Mouse (Mus musculus) forebrain, embryonic 14.5 days (tissue): Measurements from ENCODE around the gene Ferd3l. TPM values are rescaled to one million over a fixed set of nuclear protein-coding genes. Genes with fewer than 3 reads are reported as not detected.

ENCODE experiments used
- ATAC-seq: fragments of 200-750 bp; cut with Nextera tagmentation; 2 replicates; pipeline ENCODE4 v1.8.0; 2017; ENCODE audit warnings: mild to moderate bottlenecking, moderate library complexity
- DNase-seq: peaks from one replicate; pipeline ENCODE4 v3.0.0-alpha.2; 2015; ENCODE audit warnings: low spot score
- H3K27ac ChIP-seq: fragments of 300-500 bp; sonication (generic); 2 replicates; pipeline ENCODE4 v1.5.1; 2014; ENCODE audit warnings: low read depth, mild to moderate bottlenecking, control low read depth, low read length, moderate library complexity
- H3K27me3 ChIP-seq: fragments of 300-500 bp; sonication (generic); replicated peaks from 2 replicates; pipeline ENCODE4 v1.6.1; 2014; ENCODE audit warnings: low read length, control low read depth, mixed read lengths; ENCODE audit not compliant: control insufficient read depth, insufficient read depth
- H3K36me3 ChIP-seq: fragments of 300-500 bp; sonication (generic); 2 replicates; pipeline ENCODE4 v1.6.1; 2014; ENCODE audit warnings: low read length, control low read depth; ENCODE audit not compliant: control insufficient read depth, insufficient read depth
- H3K4me1 ChIP-seq: fragments of 300-500 bp; sonication (generic); 2 replicates; pipeline ENCODE4 v1.6.1; 2014; ENCODE audit warnings: antibody characterized with exemption, low read length, control low read depth; ENCODE audit not compliant: control insufficient read depth, insufficient read depth
- H3K4me2 ChIP-seq: fragments of 300-500 bp; sonication (generic); 2 replicates; pipeline ENCODE4 v1.6.1; 2014; ENCODE audit warnings: mild to moderate bottlenecking, control low read depth, low read length
- H3K4me3 ChIP-seq: fragments of 300-500 bp; sonication (generic); 2 replicates; pipeline ENCODE4 v1.5.1; 2014; ENCODE audit warnings: low read depth, low read length, control low read depth
- H3K9ac ChIP-seq: fragments of 300-500 bp; sonication (generic); 2 replicates; pipeline ENCODE4 v1.6.1; 2014; ENCODE audit warnings: mild to moderate bottlenecking, low read length, control low read depth, moderate library complexity
- H3K9me3 ChIP-seq: fragments of 300-500 bp; sonication (generic); replicated peaks from 2 replicates; pipeline ENCODE4 v1.6.1; 2016; ENCODE audit warnings: low read length, control low read depth, mixed read lengths; ENCODE audit not compliant: control insufficient read depth
- WGBS: fragments of 180-500 bp; shearing (Covaris S2); extraction: QIAGEN DNeasy Blood & Tissue Kit; methylation state at CpG from one replicate; pipeline ENCODE4 v1.1.7; 2014; 5-methylcytosine and 5-hydroxymethylcytosine counted together
- polyA plus RNA-seq: library from polyadenylated mRNA; unstranded; fragments of >200 nt; fragmentation: Nextera tagmentation; extraction: Ambion mirVana; gene quantifications from 2 replicates; pipeline ENCODE4 v1.2.1, GENCODE M21; 2014

Gene Ferd3l
- polyA plus RNA-seq, 1 experiment from 2014 or later = not detected

DNA sequence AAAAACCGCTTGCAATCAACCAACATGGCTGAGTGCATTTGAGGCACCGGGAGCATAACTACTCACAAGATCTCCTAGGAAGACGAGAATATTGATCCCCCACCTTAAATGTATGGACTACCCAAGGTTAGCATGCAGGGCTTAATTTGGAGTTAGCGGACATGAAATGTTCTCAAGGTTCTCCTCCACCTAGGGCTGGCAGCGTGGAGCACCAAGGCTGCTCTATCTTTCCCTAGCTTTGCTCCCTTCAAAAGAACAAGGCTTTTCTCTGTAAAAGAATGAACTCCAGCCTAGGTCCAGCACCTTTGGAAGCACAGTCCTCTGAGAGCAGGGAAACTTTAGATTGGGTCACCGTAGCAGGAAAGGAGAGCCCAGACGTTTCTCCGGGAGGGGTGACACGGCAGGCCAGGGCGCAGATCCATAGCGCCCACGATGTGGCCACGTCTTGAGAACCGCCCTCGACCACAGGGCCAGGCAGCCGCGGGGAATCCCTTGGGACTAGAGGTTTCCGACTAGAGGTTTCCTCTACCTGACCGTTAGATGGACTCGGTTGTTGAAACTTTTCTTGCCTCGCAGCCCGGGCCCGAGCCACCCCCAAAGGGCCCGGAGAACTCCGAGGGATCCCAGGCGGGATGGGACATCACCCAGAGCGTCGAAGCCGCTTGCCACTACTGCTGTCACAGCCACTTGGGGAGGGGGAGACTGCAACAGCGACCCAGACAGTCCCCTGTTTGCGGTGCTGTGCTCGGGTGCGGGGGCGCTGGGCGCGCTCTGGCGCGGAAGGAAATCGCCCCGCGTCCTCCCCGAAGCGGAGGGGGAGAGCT is 28.6 kb downstream of the Ferd3l start:
- H3K4me2 ChIP-seq = peak overlapping the region; percentile 76
- peak overlapping the region; percentile 46 for H3K4me3 ChIP-seq
- ATAC-seq (peak; percentile 29), DNase-seq (peak; percentile 16)
- H3K4me1 ChIP-seq = peaks cover 5% of the 10 kb centered on the region; the same call in 1 of the 2 replicates
- no peaks in the 10 kb centered on the region for H3K36me3 ChIP-seq
- H3K9me3 ChIP-seq = no peaks in the 10 kb centered on the region
- no peak overlapping the region for H3K9ac ChIP-seq
- 2% methylated on average over 38 of the region's 43 CpGs for WGBS
- peaks cover 82% of the 10 kb centered on the region for H3K27me3 ChIP-seq
- no peak overlapping the region for H3K27ac ChIP-seq

DNA sequence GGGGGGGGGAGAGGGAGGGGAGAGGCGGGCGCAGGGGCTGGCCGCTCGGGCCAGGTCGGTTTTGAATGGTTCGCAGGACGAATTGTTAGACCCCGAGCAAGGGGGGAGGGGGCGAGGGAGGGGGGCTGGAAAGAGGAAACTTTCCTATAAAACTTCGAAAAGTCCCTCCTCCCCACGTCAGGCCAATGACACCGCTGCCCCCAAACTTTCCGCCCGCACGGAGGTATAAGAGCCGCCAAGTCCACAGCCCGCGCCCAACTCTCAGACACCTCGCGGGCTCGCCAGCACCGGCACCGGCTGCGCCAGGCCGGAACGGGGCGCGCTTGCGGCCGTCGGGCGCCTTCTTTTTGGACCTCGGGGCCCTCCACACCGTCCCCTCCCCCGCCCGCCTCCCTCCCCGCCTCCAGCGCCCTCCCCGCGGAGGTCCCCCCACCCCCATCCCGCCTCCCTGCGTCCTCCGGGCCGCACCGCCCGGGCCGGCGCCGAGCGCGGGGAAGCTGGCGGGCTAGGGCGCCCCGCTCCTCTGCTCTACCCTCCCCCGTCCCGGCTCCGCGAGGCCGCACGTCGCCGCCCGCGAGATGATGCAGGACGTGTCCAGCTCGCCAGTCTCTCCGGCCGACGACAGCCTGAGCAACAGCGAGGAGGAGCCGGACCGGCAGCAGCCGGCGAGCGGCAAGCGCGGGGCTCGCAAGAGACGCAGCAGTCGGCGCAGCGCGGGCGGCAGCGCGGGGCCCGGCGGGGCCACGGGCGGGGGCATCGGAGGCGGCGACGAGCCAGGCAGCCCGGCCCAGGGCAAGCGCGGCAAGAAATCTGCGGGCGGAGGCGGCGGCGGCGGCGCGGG is 29.4 kb downstream of the Ferd3l start, which contains the start of gene Twist1:
Gene Twist1, plus strand, starts transcription at position 272 of the 841 bp plus-strand sequence.
- Histone ChIP-seq H3K36me3 (no peaks in the 10 kb centered on the region), H3K27ac (no peak within 1 kb of the TSS), H3K4me1 (peaks cover 5% of the 10 kb centered on the region; the same call in 1 of the 2 replicates), H3K4me2 (peak within 1 kb of the TSS; percentile 76), H3K27me3 (peaks cover 88% of the 10 kb centered on the region), H3K9me3 (no peaks in the 10 kb centered on the region), H3K9ac (peak within 1 kb of the TSS; percentile 55), H3K4me3 (peak within 1 kb of the TSS; percentile 46)
- peak; percentile 47 for DNase-seq
- ATAC-seq = peak; percentile 68
- under 1% methylated on average over 59 of the region's 105 CpGs for WGBS

GRCm38 (mm10) chr12:33958241-33959194 is 30.3 kb downstream of the Ferd3l start:
- H3K9ac ChIP-seq = peak overlapping the region; percentile 55
- ATAC-seq (peak; percentile 10), DNase-seq (peak; percentile 41)
- peak overlapping the region; percentile 76 for H3K4me2 ChIP-seq
- H3K9me3 ChIP-seq = no peaks in the 10 kb centered on the region
- no peak overlapping the region for H3K27ac ChIP-seq
- no peaks in the 10 kb centered on the region for H3K36me3 ChIP-seq
- H3K27me3 ChIP-seq = peaks cover 86% of the 10 kb centered on the region
- H3K4me1 ChIP-seq = peaks cover 5% of the 10 kb centered on the region; the same call in 1 of the 2 replicates
- peak overlapping the region; percentile 46 for H3K4me3 ChIP-seq
- under 1% methylated on average over 54 of the region's 56 CpGs for WGBS

DNA sequence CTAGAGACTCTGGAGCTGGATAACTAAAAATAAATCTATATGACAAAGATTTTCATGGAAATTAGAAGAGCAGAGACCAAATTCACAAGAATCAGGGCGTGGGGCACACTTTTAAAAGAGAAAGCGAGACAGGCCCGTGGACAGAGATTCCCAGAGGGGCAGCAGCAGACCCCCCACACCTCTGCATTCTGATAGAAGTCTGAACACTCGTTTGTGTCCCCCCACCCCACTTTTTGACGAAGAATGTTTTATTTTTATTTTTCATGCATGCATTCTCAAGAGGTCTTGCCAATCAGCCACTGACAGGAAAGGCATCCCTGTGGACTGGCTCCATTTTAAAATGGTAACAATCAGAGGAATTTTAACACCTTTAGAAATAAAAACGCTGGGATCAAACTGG is 31.0 kb downstream of the Ferd3l start:
- Histone ChIP-seq H3K27me3 (peaks cover 87% of the 10 kb centered on the region), H3K4me2 (no peak overlapping the region), H3K9me3 (no peaks in the 10 kb centered on the region), H3K4me1 (peaks cover 5% of the 10 kb centered on the region; the same call in 1 of the 2 replicates), H3K4me3 (0 out of 2 replicates have a peak overlapping the region, but pooled peaks have one; percentile 46), H3K27ac (no peak overlapping the region), H3K36me3 (no peaks in the 10 kb centered on the region), H3K9ac (no peak overlapping the region)
- ATAC-seq = no peak
- WGBS = 1% methylated on average over 6 of the region's 6 CpGs
- peak; percentile 7 for DNase-seq

DNA sequence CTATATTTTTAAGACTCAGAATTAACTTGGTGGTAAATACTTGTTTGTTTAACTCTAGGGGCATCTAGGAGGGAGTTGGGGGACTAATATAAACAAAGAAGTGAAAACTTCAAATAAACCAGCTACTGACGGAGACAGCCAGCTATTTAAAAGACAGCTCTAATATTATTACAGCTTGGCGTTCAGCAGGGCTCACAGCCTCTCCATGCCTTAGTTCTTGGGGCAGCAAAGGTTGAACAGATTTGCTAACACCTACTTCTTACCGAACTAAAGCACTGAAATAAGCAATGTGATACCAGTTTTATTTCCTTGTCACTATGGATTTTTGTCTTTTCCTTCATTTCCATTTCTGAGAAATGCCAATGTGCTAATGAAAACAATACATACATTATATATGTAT is 31.6 kb downstream of the Ferd3l start:
- peaks cover 87% of the 10 kb centered on the region for H3K27me3 ChIP-seq
- H3K27ac ChIP-seq = no peak overlapping the region
- H3K4me3 ChIP-seq = no peak overlapping the region
- no peaks in the 10 kb centered on the region for H3K36me3 ChIP-seq
- H3K9ac ChIP-seq = no peak overlapping the region
- no peaks in the 10 kb centered on the region for H3K9me3 ChIP-seq
- DNase-seq (peak; percentile 22), ATAC-seq (no peak)
- no peak overlapping the region for H3K4me2 ChIP-seq
- H3K4me1 ChIP-seq = peaks cover 5% of the 10 kb centered on the region; the same call in 1 of the 2 replicates
- WGBS = 3% methylated on average over 3 of the region's 3 CpGs

GRCm38 (mm10) chr12:33961013-33961412 is 32.8 kb downstream of the Ferd3l start:
- Histone ChIP-seq H3K4me2 (no peak overlapping the region), H3K9me3 (no peaks in the 10 kb centered on the region), H3K36me3 (no peaks in the 10 kb centered on the region), H3K27ac (no peak overlapping the region), H3K4me1 (peaks cover 5% of the 10 kb centered on the region; the same call in 1 of the 2 replicates), H3K9ac (no peak overlapping the region), H3K27me3 (peaks cover 87% of the 10 kb centered on the region), H3K4me3 (no peak overlapping the region)
- DNase-seq (no peak), ATAC-seq (no peak)
- 10% methylated on average over 5 of the region's 5 CpGs for WGBS

- Histone ChIP-seq H3K4me2 (no peak overlapping the region), H3K4me1 (peaks cover 5% of the 10 kb centered on the region; the same call in 1 of the 2 replicates), H3K27ac (no peak overlapping the region), H3K27me3 (peaks cover 88% of the 10 kb centered on the region), H3K36me3 (no peaks in the 10 kb centered on the region), H3K9me3 (no peaks in the 10 kb centered on the region), H3K4me3 (no peak overlapping the region), H3K9ac (no peak overlapping the region)
- WGBS = 3% methylated on average over 17 of the region's 17 CpGs
- ATAC-seq (no peak), DNase-seq (peak; percentile 20)
Measured at GRCm38 (mm10) chr12:33962118-33962772, 34.0 kb downstream of the Ferd3l start.

DNA sequence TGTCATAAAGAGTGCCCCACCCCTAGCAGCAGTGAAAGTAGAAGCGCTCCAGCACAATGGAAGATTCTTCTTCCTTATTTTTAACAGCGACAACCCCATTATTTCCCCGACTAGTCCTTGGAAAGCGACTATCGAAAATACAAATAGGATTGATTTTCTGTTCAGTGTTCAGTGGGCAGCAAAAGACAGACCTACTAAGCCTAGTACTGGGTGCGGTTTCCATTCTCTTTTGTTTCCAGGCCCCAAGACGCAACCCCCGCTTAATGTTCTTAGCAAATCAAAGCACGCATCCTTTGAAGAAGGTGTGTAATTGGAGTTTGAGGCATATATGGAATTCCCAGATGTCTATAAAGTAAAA is 34.5 kb downstream of the Ferd3l start:
- Histone ChIP-seq H3K27me3 (peaks cover 88% of the 10 kb centered on the region), H3K9me3 (no peaks in the 10 kb centered on the region), H3K27ac (no peak overlapping the region), H3K4me1 (peaks cover 5% of the 10 kb centered on the region; the same call in 1 of the 2 replicates), H3K4me3 (no peak overlapping the region), H3K4me2 (no peak overlapping the region), H3K36me3 (no peaks in the 10 kb centered on the region), H3K9ac (no peak overlapping the region)
- ATAC-seq (no peak), DNase-seq (peak; percentile 7)
- 2% methylated on average over 9 of the region's 9 CpGs for WGBS
